Mouse (Mus musculus) MEL (cell line): Measurements from ENCODE around the gene Cpeb2. TPM values are rescaled to one million over a fixed set of nuclear protein-coding genes. Genes with fewer than 3 reads are reported as not detected.

ENCODE experiments used
- DNase-seq: peaks from one replicate; pipeline ENCODE4 v3.0.0; 2011; ENCODE audit warnings: low read depth, low spot score
- H3K27ac ChIP-seq: 2 replicates; pipeline ENCODE4 v1.5.1; 2012; ENCODE audit warnings: low read depth, mild to moderate bottlenecking, control low read depth, low read length, moderate library complexity; ENCODE audit not compliant: control insufficient read depth
- H3K27me3 ChIP-seq, 2 experiments: fragments of 150-350 bp in 1 of 2; sonication (generic) in 1 of 2; 2 replicates each; pipeline ENCODE4 v1.6.1; 2012; ENCODE audit warnings: low read length in 2 of 2, mild to moderate bottlenecking in 2 of 2, improper control_type of control experiment in 1 of 2, moderate library complexity in 1 of 2; ENCODE audit not compliant: insufficient read depth in 2 of 2, control insufficient read depth in 1 of 2
- H3K36me3 ChIP-seq, 2 experiments: 2 replicates each; pipeline ENCODE4 v1.6.1; 2012 to 2014; ENCODE audit warnings: low read length in 2 of 2, improper control_type of control experiment in 1 of 2, inconsistent platforms in 1 of 2, mild to moderate bottlenecking in 1 of 2; ENCODE audit not compliant: insufficient read depth in 2 of 2, control insufficient read depth in 1 of 2
- H3K4me1 ChIP-seq, 2 experiments: fragments of 150-350 bp in 1 of 2; sonication (generic) in 1 of 2; 2 replicates each; pipeline ENCODE4 v1.6.1; 2012; ENCODE audit warnings: low read length in 2 of 2, improper control_type of control experiment in 1 of 2, mild to moderate bottlenecking in 1 of 2; ENCODE audit not compliant: insufficient read depth in 2 of 2, control insufficient read depth in 1 of 2
- H3K4me3 ChIP-seq, 2 experiments: fragments of 150-350 bp in 1 of 2; sonication (generic) in 1 of 2; 2 replicates each; pipeline ENCODE4 v1.5.1; 2012; ENCODE audit warnings: low read depth in 2 of 2, low read length in 2 of 2, mild to moderate bottlenecking in 2 of 2, moderate library complexity in 2 of 2, control low read depth in 1 of 2, improper control_type of control experiment in 1 of 2; ENCODE audit not compliant: control insufficient read depth in 1 of 2, insufficient read depth in 1 of 2
- H3K79me2 ChIP-seq: 2 replicates; pipeline ENCODE4 v1.6.1; 2012; ENCODE audit warnings: mild to moderate bottlenecking, low read length, moderate library complexity; ENCODE audit not compliant: control insufficient read depth, poor library complexity, insufficient read depth
- H3K9ac ChIP-seq: 2 replicates; pipeline ENCODE4 v1.6.1; 2012; ENCODE audit warnings: low read depth, mild to moderate bottlenecking, control low read depth, low read length, moderate library complexity; ENCODE audit not compliant: control insufficient read depth, poor library complexity, severe bottlenecking
- H3K9me3 ChIP-seq: fragments of 150-350 bp; sonication (generic); replicated peaks from 2 replicates; pipeline ENCODE4 v1.6.1; 2012; ENCODE audit warnings: mild to moderate bottlenecking, low read length, improper control_type of control experiment, moderate library complexity; ENCODE audit not compliant: insufficient read depth
- CHD1 ChIP-seq: IDR thresholded peaks from 2 replicates; pipeline ENCODE4 v1.6.1; 2012; ENCODE audit warnings: low read depth, mild to moderate bottlenecking, inconsistent platforms, low read length, improper control_type of control experiment
- CHD2 ChIP-seq: IDR thresholded peaks from 2 replicates; pipeline ENCODE4 v1.6.1; 2011; ENCODE audit warnings: low read length, improper control_type of control experiment
- CTCF ChIP-seq, 3 experiments: IDR thresholded peaks in 2 of 3; conservative IDR thresholded peaks in 1 of 3; 2 replicates each; pipeline ENCODE4 v1.5.1; 2011 to 2012; ENCODE audit warnings: low read length in 3 of 3, low read depth in 2 of 3, mild to moderate bottlenecking in 2 of 3, improper control_type of control experiment in 1 of 3, inconsistent platforms in 1 of 3, mixed read lengths in 1 of 3, moderate library complexity in 1 of 3; ENCODE audit not compliant: control insufficient read depth in 1 of 3, insufficient read depth in 1 of 3, poor library complexity in 1 of 3, severe bottlenecking in 1 of 3
- E2F4 ChIP-seq: IDR thresholded peaks from 2 replicates; pipeline ENCODE4 v1.6.1; 2011; ENCODE audit warnings: low read depth, low read length, improper control_type of control experiment, borderline replicate concordance
- ELF1 ChIP-seq: IDR thresholded peaks from 2 replicates; pipeline ENCODE4 v1.6.1; 2014; ENCODE audit warnings: low read depth, mild to moderate bottlenecking, inconsistent platforms, low read length, improper control_type of control experiment, moderate library complexity
- EP300 ChIP-seq, 2 experiments: IDR thresholded peaks; 2 replicates each; pipeline ENCODE4 v1.6.1; 2011; ENCODE audit warnings: improper control_type of control experiment in 2 of 2, low read length in 2 of 2, low read depth in 1 of 2, mild to moderate bottlenecking in 1 of 2
- ETS1 ChIP-seq: IDR thresholded peaks from 2 replicates; pipeline ENCODE4 v1.6.1; 2012; ENCODE audit warnings: low read depth, mild to moderate bottlenecking, inconsistent platforms, low read length, improper control_type of control experiment, moderate library complexity
- HCFC1 ChIP-seq: IDR thresholded peaks from 2 replicates; pipeline ENCODE4 v1.6.1; 2012; ENCODE audit warnings: low read depth, mild to moderate bottlenecking, inconsistent platforms, low read length, improper control_type of control experiment, moderate library complexity
- JUND ChIP-seq: IDR thresholded peaks from 2 replicates; pipeline ENCODE4 v1.6.1; 2011; ENCODE audit warnings: low read depth, mild to moderate bottlenecking, improper control_type of control experiment, low read length
- KAT2A ChIP-seq: conservative IDR thresholded peaks from 2 replicates; pipeline ENCODE4 v1.6.1; 2012; ENCODE audit warnings: low read depth, low read length, improper control_type of control experiment, inconsistent platforms
- MAX ChIP-seq: IDR thresholded peaks from 2 replicates; pipeline ENCODE4 v1.6.1; 2011; ENCODE audit warnings: low read length, improper control_type of control experiment
- MAZ ChIP-seq: IDR thresholded peaks from 2 replicates; pipeline ENCODE4 v1.6.1; 2012; ENCODE audit warnings: low read depth, mild to moderate bottlenecking, inconsistent platforms, low read length, improper control_type of control experiment
- MYC ChIP-seq: IDR thresholded peaks from 2 replicates; pipeline ENCODE4 v1.6.1; 2011; ENCODE audit warnings: low read depth, mild to moderate bottlenecking, low read length, improper control_type of control experiment, moderate library complexity
- NRF1 ChIP-seq: IDR thresholded peaks from 2 replicates; pipeline ENCODE4 v1.6.1; 2014; ENCODE audit warnings: low read depth, mild to moderate bottlenecking, inconsistent platforms, low read length, improper control_type of control experiment, moderate library complexity; ENCODE audit not compliant: poor library complexity, insufficient read depth, severe bottlenecking
- POLR2A ChIP-seq, 2 experiments: IDR thresholded peaks; 2 replicates each; pipeline ENCODE4 v1.6.1; 2011 to 2012; ENCODE audit warnings: low read length in 2 of 2, mild to moderate bottlenecking in 2 of 2, control low read depth in 1 of 2, improper control_type of control experiment in 1 of 2, low read depth in 1 of 2, moderate library complexity in 1 of 2; ENCODE audit not compliant: control insufficient read depth in 1 of 2, insufficient read depth in 1 of 2, poor library complexity in 1 of 2
- POLR2AphosphoS5 ChIP-seq: IDR thresholded peaks from 2 replicates; pipeline ENCODE4 v1.6.1; 2012; ENCODE audit warnings: low read depth, borderline replicate concordance, mild to moderate bottlenecking, inconsistent platforms, low read length, moderate library complexity, mixed read lengths
- RAD21 ChIP-seq: IDR thresholded peaks from 2 replicates; pipeline ENCODE4 v1.6.1; 2011; ENCODE audit warnings: mild to moderate bottlenecking, low read depth, low read length, improper control_type of control experiment
- SIN3A ChIP-seq: IDR thresholded peaks from 2 replicates; pipeline ENCODE4 v1.6.1; 2012; ENCODE audit warnings: low read length, improper control_type of control experiment, inconsistent platforms
- TCF12 ChIP-seq: IDR thresholded peaks from 2 replicates; pipeline ENCODE4 v1.6.1; 2014; ENCODE audit warnings: low read depth, mild to moderate bottlenecking, inconsistent platforms, low read length, improper control_type of control experiment, moderate library complexity
- UBTF ChIP-seq: IDR thresholded peaks from 2 replicates; pipeline ENCODE4 v1.6.1; 2012; ENCODE audit warnings: low read depth, mild to moderate bottlenecking, inconsistent platforms, low read length, improper control_type of control experiment, moderate library complexity, borderline replicate concordance; ENCODE audit not compliant: insufficient read depth
- USF1 ChIP-seq: IDR thresholded peaks from 2 replicates; pipeline ENCODE4 v1.6.1; 2014; ENCODE audit warnings: low read depth, mild to moderate bottlenecking, inconsistent platforms, low read length, improper control_type of control experiment, moderate library complexity
- USF2 ChIP-seq, 2 experiments: IDR thresholded peaks; 2 replicates each; pipeline ENCODE4 v1.6.1; 2011 to 2012; ENCODE audit warnings: improper control_type of control experiment in 2 of 2, low read length in 2 of 2, borderline replicate concordance in 1 of 2, inconsistent platforms in 1 of 2, low read depth in 1 of 2, mild to moderate bottlenecking in 1 of 2; ENCODE audit not compliant: insufficient read depth in 1 of 2
- ZNF384 ChIP-seq: IDR thresholded peaks from 2 replicates; pipeline ENCODE4 v1.6.1; 2012; ENCODE audit warnings: low read depth, mild to moderate bottlenecking, inconsistent platforms, low read length, improper control_type of control experiment
- polyA plus RNA-seq, 2 experiments: library from polyadenylated mRNA; stranded (reverse) in 1 of 2; unstranded in 1 of 2; fragments of >175 nt in 1 of 2; fragments of >200 nt in 1 of 2; gene quantifications; 2 replicates each; pipeline versions ENCODE4 v1.2.1 to v1.2.4; 2012; ENCODE audit warnings: low replicate concordance in 2 of 2, low read depth in 1 of 2; ENCODE audit not compliant: insufficient read length in 2 of 2, insufficient read depth in 1 of 2, missing spikeins in 1 of 2
- total RNA-seq: library from RNA; depleted of rRNA; stranded (reverse); fragments of 300-350 nt; gene quantifications from 2 replicates; pipeline ENCODE4 v1.2.3, GENCODE M21; 2012

The Cpeb2 gene
- total and polyA plus RNA-seq, 3 experiments: 0.69 to 2.0 TPM; not detected in 1

DNA sequence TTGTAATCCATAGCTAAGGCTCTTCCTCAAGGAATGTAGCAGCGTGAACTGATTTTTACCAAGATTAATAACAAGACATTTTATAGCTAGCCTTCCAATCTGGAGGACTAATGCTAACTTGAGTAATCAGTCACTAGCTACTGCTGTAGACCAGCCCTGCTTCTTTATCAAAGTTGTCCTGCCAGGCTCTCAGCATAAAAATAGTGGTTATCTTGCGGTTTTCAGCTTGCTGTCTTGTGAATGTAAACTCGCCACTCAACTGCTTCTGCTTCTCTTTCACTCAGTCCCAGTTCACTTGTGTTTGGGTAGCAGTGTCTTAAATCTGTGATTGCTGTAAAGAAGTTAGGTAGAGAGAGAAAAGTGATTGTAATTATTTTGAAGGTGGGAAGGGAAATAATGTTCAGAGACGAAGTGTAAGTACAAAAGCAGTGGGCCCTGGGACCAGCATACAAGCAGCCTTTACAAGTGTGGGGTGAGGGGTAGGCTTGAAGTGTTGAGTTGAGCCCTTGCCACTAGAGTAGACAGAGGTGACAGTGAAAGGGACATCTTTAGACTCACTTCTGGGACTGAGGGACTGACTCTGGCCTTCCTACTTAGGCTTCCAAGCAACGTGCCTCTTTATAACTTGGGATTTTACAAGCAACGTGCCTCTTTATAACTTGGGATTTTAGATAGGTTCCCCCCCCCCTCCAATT lies 6.3 kb downstream of the Cpeb2 start (continued):
- no peak for TF ChIP-seq MAZ
- TF ChIP-seq EP300 (IDR thresholded peaks at IDR 0.05; ENCODE audit: low read depth in 1 of 2, low read length in 2 of 2): peak; percentile 92 to 95
- no peak for TF ChIP-seq NRF1
- TF ChIP-seq ETS1: peak; percentile 95
- TF ChIP-seq RAD21: no peak; the same call in none of the 2 replicates
- peak; percentile 93 for TF ChIP-seq TCF12
- TF ChIP-seq ELF1: no peak
- no peak for TF ChIP-seq CHD2
- TF ChIP-seq HCFC1: no peak

DNA sequence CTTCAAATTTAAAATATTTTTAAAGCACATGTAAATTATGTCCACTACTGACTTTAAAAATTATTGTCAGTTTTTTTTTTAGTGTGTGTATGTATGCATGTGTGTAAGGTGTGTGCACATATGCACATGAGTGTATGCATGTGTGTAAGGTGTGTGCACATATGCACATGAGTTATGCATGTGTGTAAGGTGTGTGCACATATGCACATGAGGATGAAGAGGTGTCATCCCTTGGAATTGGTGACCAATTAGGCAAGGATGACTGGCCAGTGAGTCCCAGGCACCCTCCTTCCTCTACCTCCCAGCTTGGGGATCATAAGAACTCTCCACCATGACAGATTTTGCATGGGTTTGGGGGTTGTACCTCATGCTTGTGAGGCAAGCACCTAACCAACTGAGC lies 7.8 kb downstream of the Cpeb2 start:
- Histone ChIP-seq H3K4me1 (peaks cover 9 to 16% of the 10 kb centered on the region in 2 experiments), H3K4me3 (no peak overlapping the region), H3K9me3 (no peaks in the 10 kb centered on the region), H3K27me3 (no peaks in the 10 kb centered on the region), H3K9ac (no peak overlapping the region), H3K27ac (no peak overlapping the region), H3K79me2 (peaks cover 2% of the 10 kb centered on the region), H3K36me3 (peaks cover 6 to 18% of the 10 kb centered on the region in 2 experiments)
- DNase-seq: no peak
- TF ChIP-seq USF1: no peak
- TF ChIP-seq E2F4: no peak
- TF ChIP-seq CHD2: no peak
- no peak for TF ChIP-seq POLR2AphosphoS5
- TF ChIP-seq POLR2A (IDR thresholded peaks at IDR 0.05; ENCODE audit: control insufficient read depth in 1 of 2, insufficient read depth in 1 of 2, low read depth in 1 of 2, low read length in 2 of 2, poor library complexity in 1 of 2): no peak
- TF ChIP-seq ZNF384: no peak
- no peak for TF ChIP-seq HCFC1
- TF ChIP-seq MAX: no peak

DNA sequence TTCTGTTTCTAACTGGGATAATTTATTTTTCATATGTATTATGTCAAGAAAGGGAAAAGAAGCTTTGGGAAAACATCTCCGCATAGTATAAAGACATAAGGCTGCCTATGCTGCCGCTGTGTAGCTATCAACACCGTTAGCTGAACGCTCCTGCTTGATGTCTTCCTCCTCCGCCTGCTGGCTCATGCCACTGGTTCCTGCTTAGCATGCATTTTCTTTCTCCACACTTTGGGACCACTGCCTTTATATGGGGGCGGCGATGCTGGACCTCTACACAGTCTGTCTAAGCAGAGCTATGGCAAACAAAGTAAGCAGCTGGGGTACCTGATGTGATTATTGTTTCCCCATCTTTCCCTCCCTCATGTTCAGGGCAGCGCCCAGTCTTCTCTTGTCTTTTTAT lies 13.3 kb downstream of the Cpeb2 start:
- Histone ChIP-seq H3K27ac (no peak overlapping the region), H3K4me1 (no peaks in the 10 kb centered on the region), H3K9me3 (no peaks in the 10 kb centered on the region), H3K9ac (no peak overlapping the region), H3K4me3 (no peak overlapping the region), H3K27me3 (no peaks in the 10 kb centered on the region), H3K79me2 (no peaks in the 10 kb centered on the region), H3K36me3 (peaks cover 0 to 6% of the 10 kb centered on the region in 2 experiments; a peak in 3 of 4 replicates)
- TF ChIP-seq POLR2AphosphoS5 (no peak), MYC (no peak), KAT2A (no peak), SIN3A (no peak), CTCF (IDR thresholded peaks at IDR 0.05 in 2 of 3, conservative IDR thresholded peaks at IDR 0.05 in 1 of 3; ENCODE audit: control insufficient read depth in 1 of 3, insufficient read depth in 1 of 3, low read depth in 2 of 3, low read length in 3 of 3, poor library complexity in 1 of 3, severe bottlenecking in 1 of 3) (no peak), UBTF (no peak), CHD1 (no peak), JUND (no peak), CHD2 (no peak), MAX (no peak), MAZ (no peak), USF2 (IDR thresholded peaks at IDR 0.05; ENCODE audit: borderline replicate concordance in 1 of 2, insufficient read depth in 1 of 2, low read depth in 1 of 2, low read length in 2 of 2) (no peak)
- DNase-seq: no peak
